Mouse (Mus musculus): ENCODE results near the gene Hs3st4. TPM values are rescaled to one million over a fixed set of nuclear protein-coding genes. Genes with fewer than 3 reads are reported as not detected.

The Hs3st4 gene
- total and polyA plus RNA-seq, 2 experiments from 2014 or later: 17.3 to 31.8 TPM

DNA sequence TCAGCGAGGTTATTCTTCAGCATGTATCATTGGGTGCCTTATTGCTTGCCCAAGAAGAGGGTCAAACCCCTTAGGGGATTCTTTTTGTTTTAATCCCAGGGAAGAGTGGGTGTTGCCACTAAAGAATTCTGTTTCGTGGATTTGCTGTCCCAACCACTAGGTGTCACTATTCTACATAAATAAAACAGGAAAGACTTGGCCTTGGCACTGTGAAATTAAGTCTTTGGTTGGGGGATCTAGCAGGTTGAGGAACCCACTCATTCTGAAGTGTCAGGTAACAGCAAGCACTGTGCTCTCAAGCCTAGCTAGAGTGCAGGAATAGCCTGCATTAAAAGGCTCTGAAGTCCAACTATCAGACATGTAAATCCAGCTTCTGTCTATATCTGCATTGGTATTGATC lies 146.3 kb downstream of the Hs3st4 start:
- H3K36me3 ChIP-seq (ENCODE audit: insufficient read depth): no peaks in the 10 kb centered on the region
- no peak overlapping the region for H3K4me2 ChIP-seq (ENCODE audit: low read depth)
- H3K9me3 ChIP-seq (ENCODE audit: low read length): no peaks in the 10 kb centered on the region
- WGBS: 9% methylated on average over 2 of the region's 2 CpGs
- no peak overlapping the region for H3K4me3 ChIP-seq (ENCODE audit: low read depth, low read length)
- no peak overlapping the region for H3K9ac ChIP-seq
- no peaks in the 10 kb centered on the region for H3K27me3 ChIP-seq (ENCODE audit: insufficient read depth, low read length)
- no peak overlapping the region for H3K27ac ChIP-seq (ENCODE audit: low read depth, low read length)
- peak; percentile 75 for TF ChIP-seq CTCF (IDR thresholded peaks at IDR 0.05; ENCODE audit: low read depth)
- DNase-seq (peak; percentile 79), ATAC-seq (peak; percentile 55)
- H3K4me1 ChIP-seq (ENCODE audit: insufficient read depth): peaks cover 10% of the 10 kb centered on the region

DNA sequence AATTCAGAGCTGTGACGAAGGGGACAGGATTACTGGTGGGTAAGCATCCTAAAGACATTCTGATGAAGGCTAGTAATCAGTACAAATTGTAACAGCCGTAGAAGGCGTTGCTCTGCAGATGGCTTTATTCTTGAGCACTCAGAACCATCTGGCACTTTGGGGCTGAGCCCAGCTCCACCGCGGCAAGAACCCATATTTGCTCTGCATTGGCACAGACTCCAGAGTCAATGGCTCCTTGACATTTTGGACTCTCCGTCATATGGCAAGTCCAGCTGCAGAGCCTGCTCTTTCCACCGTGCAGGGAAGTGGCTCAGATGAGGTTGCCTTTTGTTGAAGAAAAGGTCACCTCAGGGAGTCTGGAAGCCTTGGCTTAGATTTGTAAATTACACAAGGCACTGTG lies 148.6 kb downstream of the Hs3st4 start:
- Histone ChIP-seq H3K4me3 (ENCODE audit: low read depth, low read length) (no peak overlapping the region), H3K27ac (ENCODE audit: low read depth, low read length) (peak overlapping the region; percentile 15; the same call in 1 of the 2 replicates), H3K4me2 (ENCODE audit: low read depth) (no peak overlapping the region), H3K9me3 (ENCODE audit: low read length) (no peaks in the 10 kb centered on the region), H3K4me1 (ENCODE audit: insufficient read depth) (peaks cover 10% of the 10 kb centered on the region), H3K27me3 (ENCODE audit: insufficient read depth, low read length) (no peaks in the 10 kb centered on the region), H3K9ac (no peak overlapping the region), H3K36me3 (ENCODE audit: insufficient read depth) (no peaks in the 10 kb centered on the region)
- ATAC-seq (peak; percentile 83), DNase-seq (peak; percentile 88)
- no peak for TF ChIP-seq CTCF (IDR thresholded peaks at IDR 0.05; ENCODE audit: low read depth)
- 25% methylated on average over 7 of the region's 7 CpGs for WGBS

GRCm38 (mm10) chr7:124136133-124136532 lies 153.5 kb downstream of the Hs3st4 start:
- Histone ChIP-seq H3K4me3 (ENCODE audit: low read depth, low read length) (no peak overlapping the region), H3K27me3 (ENCODE audit: insufficient read depth, low read length) (no peaks in the 10 kb centered on the region), H3K36me3 (ENCODE audit: insufficient read depth) (no peaks in the 10 kb centered on the region), H3K4me1 (ENCODE audit: insufficient read depth) (peaks cover 8% of the 10 kb centered on the region), H3K9me3 (ENCODE audit: low read length) (no peaks in the 10 kb centered on the region), H3K27ac (ENCODE audit: low read depth, low read length) (no peak overlapping the region), H3K9ac (no peak overlapping the region), H3K4me2 (ENCODE audit: low read depth) (no peak overlapping the region)
- DNase-seq (no peak), ATAC-seq (no peak)
- TF ChIP-seq CTCF (IDR thresholded peaks at IDR 0.05; ENCODE audit: low read depth): no peak
- 87% methylated on average over 5 of the region's 5 CpGs for WGBS

- TF ChIP-seq CTCF (IDR thresholded peaks at IDR 0.05; ENCODE audit: low read depth): no peak
- Histone ChIP-seq H3K36me3 (ENCODE audit: insufficient read depth) (no peaks in the 10 kb centered on the region), H3K27ac (ENCODE audit: low read depth, low read length) (no peak overlapping the region), H3K27me3 (ENCODE audit: insufficient read depth, low read length) (no peaks in the 10 kb centered on the region), H3K4me3 (ENCODE audit: low read depth, low read length) (no peak overlapping the region), H3K4me1 (ENCODE audit: insufficient read depth) (no peaks in the 10 kb centered on the region), H3K4me2 (ENCODE audit: low read depth) (no peak overlapping the region), H3K9me3 (ENCODE audit: low read length) (no peaks in the 10 kb centered on the region), H3K9ac (no peak overlapping the region)
- no peak for ATAC-seq
- WGBS: 87% methylated on average over 6 of the region's 6 CpGs
- DNase-seq: no peak
Observed at GRCm38 (mm10) chr7:124141229-124141628, 158.6 kb downstream of the Hs3st4 start.

DNA sequence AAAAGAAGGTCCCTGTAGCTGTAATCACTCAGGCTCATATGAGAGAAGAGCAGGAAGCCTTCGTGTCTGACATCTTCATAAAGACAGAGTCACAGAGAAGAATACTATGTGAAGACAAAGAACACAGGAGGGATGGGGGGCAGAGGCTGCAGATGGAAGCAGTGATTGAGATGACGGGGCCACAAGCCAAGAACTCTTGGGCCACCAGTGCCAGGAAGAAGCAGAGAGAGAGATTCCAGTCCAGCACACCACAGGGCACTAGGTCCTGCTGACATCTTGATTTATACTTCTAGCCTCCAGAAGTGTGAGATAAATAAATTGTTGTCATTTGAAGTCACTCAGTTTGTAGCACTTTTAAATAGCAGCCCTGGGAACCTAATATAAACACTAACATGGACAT lies 168.2 kb downstream of the Hs3st4 start:
- H3K27me3 ChIP-seq (ENCODE audit: insufficient read depth, low read length): no peaks in the 10 kb centered on the region
- 82% methylated on average over 2 of the region's 2 CpGs for WGBS
- no peak overlapping the region for H3K9ac ChIP-seq
- no peaks in the 10 kb centered on the region for H3K9me3 ChIP-seq (ENCODE audit: low read length)
- no peak overlapping the region for H3K4me3 ChIP-seq (ENCODE audit: low read depth, low read length)
- TF ChIP-seq CTCF (IDR thresholded peaks at IDR 0.05; ENCODE audit: low read depth): no peak
- H3K4me2 ChIP-seq (ENCODE audit: low read depth): no peak overlapping the region
- H3K27ac ChIP-seq (ENCODE audit: low read depth, low read length): no peak overlapping the region
- DNase-seq: no peak
- no peaks in the 10 kb centered on the region for H3K36me3 ChIP-seq (ENCODE audit: insufficient read depth)
- ATAC-seq: no peak
- H3K4me1 ChIP-seq (ENCODE audit: insufficient read depth): no peaks in the 10 kb centered on the region

GRCm38 (mm10) chr7:124163301-124163700 lies 180.6 kb downstream of the Hs3st4 start:
- ATAC-seq (no peak), DNase-seq (no peak)
- 93% methylated on average over 1 of the region's 1 CpGs for WGBS
- TF ChIP-seq CTCF (IDR thresholded peaks at IDR 0.05; ENCODE audit: low read depth): no peak
- H3K36me3 ChIP-seq (ENCODE audit: insufficient read depth): no peaks in the 10 kb centered on the region
- H3K4me2 ChIP-seq (ENCODE audit: low read depth): no peak overlapping the region
- H3K9ac ChIP-seq: no peak overlapping the region
- no peaks in the 10 kb centered on the region for H3K4me1 ChIP-seq (ENCODE audit: insufficient read depth)
- H3K4me3 ChIP-seq (ENCODE audit: low read depth, low read length): no peak overlapping the region
- H3K9me3 ChIP-seq (ENCODE audit: low read length): no peaks in the 10 kb centered on the region
- H3K27ac ChIP-seq (ENCODE audit: low read depth, low read length): no peak overlapping the region
- H3K27me3 ChIP-seq (ENCODE audit: insufficient read depth, low read length): no peaks in the 10 kb centered on the region

DNA sequence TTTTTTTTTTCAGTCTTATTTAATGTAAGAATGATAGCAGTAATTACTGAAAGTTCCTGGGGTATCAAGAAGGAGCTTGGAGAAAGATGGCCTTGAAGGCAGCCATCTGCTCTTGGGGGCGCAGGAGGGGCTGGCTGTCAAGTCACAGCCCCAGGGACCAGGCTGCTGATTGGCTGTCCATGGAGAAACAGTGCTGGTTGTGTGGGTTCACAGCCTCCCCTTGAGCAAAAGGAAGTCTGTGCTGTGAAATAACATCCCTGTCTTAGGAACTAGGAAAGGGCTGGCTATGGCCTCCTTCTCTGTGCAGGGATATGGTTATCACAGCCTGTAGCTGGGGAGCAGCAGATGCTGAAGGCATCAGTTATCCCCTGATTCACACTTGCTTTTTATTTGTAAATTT lies 183.6 kb downstream of the Hs3st4 start:
- no peaks in the 10 kb centered on the region for H3K9me3 ChIP-seq (ENCODE audit: low read length)
- no peaks in the 10 kb centered on the region for H3K27me3 ChIP-seq (ENCODE audit: insufficient read depth, low read length)
- ATAC-seq (peak; percentile 63), DNase-seq (peak; percentile 13)
- no peak overlapping the region for H3K4me3 ChIP-seq (ENCODE audit: low read depth, low read length)
- no peaks in the 10 kb centered on the region for H3K4me1 ChIP-seq (ENCODE audit: insufficient read depth)
- H3K4me2 ChIP-seq (ENCODE audit: low read depth): no peak overlapping the region
- H3K27ac ChIP-seq (ENCODE audit: low read depth, low read length): no peak overlapping the region
- no peak for TF ChIP-seq CTCF (IDR thresholded peaks at IDR 0.05; ENCODE audit: low read depth)
- no peak overlapping the region for H3K9ac ChIP-seq
- H3K36me3 ChIP-seq (ENCODE audit: insufficient read depth): no peaks in the 10 kb centered on the region
- WGBS: 52% methylated on average over 1 of the region's 1 CpGs

DNA sequence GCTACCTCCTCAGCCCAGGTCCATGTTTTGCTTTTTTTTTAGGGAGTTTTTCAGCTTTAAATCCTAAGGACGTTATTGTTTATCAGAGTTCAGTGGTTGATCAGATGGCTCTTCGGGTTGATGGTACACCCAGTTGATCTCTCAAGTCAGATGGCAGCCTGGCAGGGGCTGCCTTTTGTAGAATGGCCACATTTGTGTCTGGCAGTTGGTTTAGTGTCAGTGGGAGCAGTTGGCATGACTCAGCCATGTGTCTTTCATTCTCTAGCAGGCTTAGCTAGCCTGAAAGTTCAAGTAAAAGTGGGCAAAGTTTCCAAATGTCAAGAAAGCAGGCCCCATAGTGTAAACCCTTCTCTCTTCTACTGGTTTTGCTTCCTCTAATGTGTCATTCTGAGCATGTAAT lies 186.1 kb downstream of the Hs3st4 start:
- Histone ChIP-seq H3K27me3 (ENCODE audit: insufficient read depth, low read length) (no peaks in the 10 kb centered on the region), H3K9ac (no peak overlapping the region), H3K36me3 (ENCODE audit: insufficient read depth) (no peaks in the 10 kb centered on the region), H3K4me1 (ENCODE audit: insufficient read depth) (no peaks in the 10 kb centered on the region), H3K9me3 (ENCODE audit: low read length) (no peaks in the 10 kb centered on the region), H3K27ac (ENCODE audit: low read depth, low read length) (no peak overlapping the region), H3K4me2 (ENCODE audit: low read depth) (no peak overlapping the region), H3K4me3 (ENCODE audit: low read depth, low read length) (no peak overlapping the region)
- ATAC-seq (no peak), DNase-seq (no peak)
- 86% methylated on average over 2 of the region's 2 CpGs for WGBS
- TF ChIP-seq CTCF (IDR thresholded peaks at IDR 0.05; ENCODE audit: low read depth): no peak
